Mouse (Mus musculus) liver, adult (tissue): ENCODE measurements around the gene Slc31a2.

Experiments used
- GATA4 ChIP-seq: IDR thresholded peaks from 2 replicates; pipeline ENCODE4 v1.6.1; 2014; ENCODE audit warnings: mild to moderate bottlenecking, low read length; ENCODE audit not compliant: insufficient replicate concordance

Slc31a2 gene

DNA sequence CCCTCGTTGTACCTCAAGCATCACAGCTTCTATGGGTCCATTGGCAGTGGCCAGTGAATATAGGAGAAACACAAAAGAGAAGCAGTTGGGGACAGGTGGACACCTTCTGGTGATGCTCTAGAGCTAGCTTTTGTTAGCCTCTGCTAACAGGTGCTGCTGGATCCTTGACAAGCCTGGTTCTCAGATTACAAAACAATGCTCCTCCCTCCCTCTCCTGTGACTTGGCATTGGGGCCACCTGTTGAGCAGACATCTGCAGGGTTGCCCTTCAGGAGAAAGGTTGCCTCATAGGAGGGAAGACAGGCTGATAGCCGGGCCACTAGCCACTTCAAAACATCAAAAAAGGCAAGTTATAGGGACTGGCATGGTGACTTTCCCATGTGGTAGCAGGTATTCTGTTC is at the start of gene Slc31a2:
Gene Slc31a2, plus strand, starts transcription at position 287 of the 400 bp plus-strand sequence.
- TF ChIP-seq GATA4: no peak

DNA sequence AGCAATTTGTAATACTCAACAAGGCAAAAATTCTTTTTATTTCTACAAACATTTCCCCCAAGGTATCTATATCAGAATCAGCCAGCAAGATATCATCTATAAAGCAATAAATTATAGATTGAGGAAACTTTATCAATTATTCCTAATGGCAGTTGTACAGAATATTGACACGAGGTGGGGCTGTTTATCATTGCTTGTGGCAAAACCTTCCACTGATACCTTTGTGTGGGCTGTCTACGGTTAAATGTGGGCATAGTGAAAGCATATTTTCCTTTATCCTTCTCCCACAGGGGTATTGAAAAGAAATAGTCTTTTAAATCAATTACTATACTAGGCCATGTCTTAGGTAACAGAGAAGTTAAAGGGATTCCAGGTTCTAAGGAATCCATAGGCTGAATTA is 48.9 kb upstream of the Slc31a2 start:
- no peak for TF ChIP-seq GATA4

DNA sequence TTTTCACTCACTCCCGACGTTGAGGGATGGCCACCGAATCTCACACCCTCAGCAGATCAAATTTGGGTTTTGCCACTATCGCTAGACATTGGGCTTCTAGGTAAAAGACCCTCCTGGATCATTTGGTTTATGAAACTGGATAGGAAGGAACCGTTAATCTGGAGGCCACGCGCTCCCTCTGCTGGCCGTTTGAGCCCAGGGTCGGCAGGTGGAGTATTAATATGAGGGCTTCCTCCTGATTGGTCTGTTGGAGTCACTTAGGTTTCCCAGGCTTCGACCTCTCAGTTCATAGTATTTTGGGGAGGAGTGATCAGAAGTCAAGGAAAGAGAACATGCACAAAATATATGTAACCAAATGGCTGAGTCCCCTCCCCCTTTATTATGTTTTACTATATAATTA is 34.0 kb upstream of the Slc31a2 start:
- TF ChIP-seq GATA4: no peak

- TF ChIP-seq GATA4: no peak
Measured at GRCm38 (mm10) chr4:62229448-62229847, 32.9 kb upstream of the Slc31a2 start.

- TF ChIP-seq GATA4: no peak
Measured at GRCm38 (mm10) chr4:62230153-62230552, 32.2 kb upstream of the Slc31a2 start.

DNA sequence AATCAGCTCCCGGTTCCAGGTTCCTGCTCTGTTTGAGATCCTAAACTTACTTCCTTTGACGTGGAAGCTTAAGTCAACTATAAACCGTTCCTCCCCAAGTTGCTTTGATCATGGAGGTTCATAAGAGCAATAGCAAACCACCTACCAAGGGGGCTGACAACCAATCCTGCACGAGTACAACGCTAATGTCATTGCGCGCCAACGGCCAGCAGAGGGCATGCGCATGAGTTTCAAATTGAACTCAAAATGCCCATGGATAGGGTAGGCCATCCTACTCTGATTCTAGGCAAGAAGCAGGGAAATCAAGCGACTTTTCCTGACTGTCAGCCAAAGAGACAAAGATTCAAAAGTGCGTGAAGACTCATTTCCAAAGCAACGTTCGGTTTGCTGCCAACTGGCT is 31.6 kb upstream of the Slc31a2 start, which contains the start of gene Zfp37:
Gene Zfp37, minus strand, starts transcription at position 279 of the 400 bp plus-strand sequence.
- TF ChIP-seq GATA4: no peak

- no peak for TF ChIP-seq GATA4
Measured at GRCm38 (mm10) chr4:62240586-62240985, 21.8 kb upstream of the Slc31a2 start.

- no peak for TF ChIP-seq GATA4
Measured at GRCm38 (mm10) chr4:62248328-62248727, 14.0 kb upstream of the Slc31a2 start.

DNA sequence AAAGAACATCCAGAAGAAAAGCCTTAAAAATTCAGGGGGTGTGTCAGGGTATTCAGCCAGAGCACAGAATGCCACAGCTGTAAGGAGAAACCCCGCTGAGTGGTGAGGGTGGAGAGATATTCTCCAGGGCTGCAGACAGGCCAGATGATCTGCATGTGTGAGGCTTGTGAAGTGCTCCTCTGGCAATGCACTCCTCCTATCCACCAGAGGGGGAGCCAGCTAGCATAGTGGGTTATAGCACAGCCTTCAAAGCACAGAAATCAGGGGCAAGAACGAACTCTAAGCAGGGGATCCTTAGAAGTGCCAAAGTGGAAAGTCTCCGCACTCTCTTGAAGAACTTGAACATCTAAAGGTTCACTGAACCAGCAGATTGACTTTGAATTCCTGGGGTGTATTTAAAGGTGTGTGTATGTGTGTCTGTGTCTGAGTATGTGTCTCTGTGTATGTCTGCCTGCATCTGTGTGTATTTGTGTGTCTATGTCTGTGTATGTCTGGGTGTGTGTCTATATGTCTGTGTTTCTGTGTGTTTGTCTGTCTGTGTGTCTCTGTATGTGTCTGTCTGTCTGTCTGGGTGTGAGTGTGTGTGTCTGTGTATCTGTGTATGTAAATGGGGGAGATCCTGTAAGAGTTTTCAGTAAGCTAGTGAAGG is 11.3 kb upstream of the Slc31a2 start:
- TF ChIP-seq GATA4: no peak

GRCm38 (mm10) chr4:62251776-62252175 is 10.6 kb upstream of the Slc31a2 start:
- TF ChIP-seq GATA4: no peak

DNA sequence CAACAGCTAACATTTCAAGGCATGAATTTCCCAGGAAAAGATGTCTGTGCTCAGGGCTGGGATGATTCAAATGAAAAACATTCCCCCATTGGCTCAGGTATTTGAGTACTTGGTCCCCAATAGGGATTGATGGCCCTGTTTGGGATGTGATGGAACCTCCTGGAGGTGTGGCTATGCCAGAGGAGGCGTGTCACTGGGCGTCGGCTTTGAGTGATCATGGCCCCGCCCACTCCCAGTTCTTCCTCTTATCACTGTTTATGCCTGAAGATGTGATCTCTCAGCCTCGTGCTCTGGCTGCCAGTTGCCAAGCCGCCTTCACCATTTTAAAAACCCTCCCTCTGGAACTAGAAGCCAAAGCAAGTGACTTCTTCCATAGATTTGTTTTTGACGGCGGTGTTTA is 7.8 kb upstream of the Slc31a2 start:
- no peak for TF ChIP-seq GATA4

DNA sequence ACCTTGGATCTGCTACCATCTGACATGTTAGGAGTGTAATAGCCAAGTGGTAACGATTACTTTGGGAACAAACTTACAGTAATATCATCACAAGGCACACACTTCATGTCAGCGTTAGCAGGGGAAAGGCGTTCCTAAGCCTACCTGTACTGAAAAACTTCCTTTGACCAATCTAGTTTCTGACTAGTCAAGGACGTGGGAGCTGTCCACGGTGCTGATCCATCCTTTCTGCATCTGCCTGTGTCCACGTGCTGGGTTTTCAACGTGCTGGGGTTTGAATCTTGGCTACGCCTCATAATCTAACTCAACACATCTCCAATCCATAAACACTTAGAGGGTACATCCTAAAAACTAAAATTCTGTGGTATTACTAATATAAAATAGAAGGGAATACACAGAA is 5.4 kb upstream of the Slc31a2 start:
- TF ChIP-seq GATA4: no peak

- no peak for TF ChIP-seq GATA4
Measured at GRCm38 (mm10) chr4:62263133-62263844, 927 bp downstream of the Slc31a2 start.

DNA sequence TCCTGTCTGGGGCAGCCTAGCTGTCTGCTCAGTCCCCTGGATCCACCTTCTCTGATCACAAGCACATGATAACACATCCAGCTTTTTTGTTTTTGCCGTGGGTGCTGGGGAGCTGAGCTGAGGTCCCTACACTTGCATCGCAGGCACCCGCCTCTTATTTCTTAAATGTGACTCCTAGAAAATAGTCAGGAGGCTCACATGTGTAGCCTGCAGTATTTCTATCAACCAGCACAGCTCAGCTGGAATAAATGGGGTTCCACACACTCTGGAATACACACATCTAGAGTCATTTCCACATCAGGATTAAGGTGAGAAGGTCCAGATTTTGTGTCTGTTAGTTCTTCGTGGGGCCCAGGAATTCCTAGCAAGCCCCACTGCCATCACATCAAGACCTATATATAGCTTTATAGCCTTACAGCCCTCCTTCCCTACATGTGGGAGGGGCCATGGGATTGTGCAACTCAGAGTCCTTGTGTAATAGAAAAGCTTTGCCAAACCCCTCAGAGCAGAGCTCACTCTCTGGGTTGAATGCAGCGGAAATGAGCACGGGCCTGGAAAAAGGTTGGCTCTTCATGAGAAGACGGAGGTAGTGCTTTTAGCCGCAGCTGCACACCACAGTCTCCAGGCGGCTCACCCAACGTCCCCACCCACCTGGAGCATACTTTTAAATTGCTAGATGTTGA is 2.9 kb downstream of the Slc31a2 start:
- TF ChIP-seq GATA4: no peak

DNA sequence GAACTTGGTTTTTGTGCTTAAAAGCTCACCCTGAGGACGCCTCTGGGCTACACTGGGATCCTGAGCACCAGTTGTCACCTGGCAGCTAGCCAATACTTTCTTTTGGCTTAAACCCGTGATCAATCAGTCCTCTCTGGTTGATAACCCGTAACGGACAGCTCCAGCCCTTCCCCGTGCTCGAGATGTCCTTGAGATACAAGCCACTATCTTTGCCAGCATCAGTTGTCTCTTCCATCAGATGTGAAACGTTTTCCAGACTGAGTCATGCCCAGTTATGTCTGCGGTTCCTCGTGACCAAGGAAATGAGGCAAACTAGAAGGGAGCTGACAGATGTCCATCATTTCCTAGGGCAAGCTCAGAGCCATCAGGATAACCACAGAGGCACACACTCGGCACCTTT is 4.7 kb downstream of the Slc31a2 start:
- TF ChIP-seq GATA4: no peak

DNA sequence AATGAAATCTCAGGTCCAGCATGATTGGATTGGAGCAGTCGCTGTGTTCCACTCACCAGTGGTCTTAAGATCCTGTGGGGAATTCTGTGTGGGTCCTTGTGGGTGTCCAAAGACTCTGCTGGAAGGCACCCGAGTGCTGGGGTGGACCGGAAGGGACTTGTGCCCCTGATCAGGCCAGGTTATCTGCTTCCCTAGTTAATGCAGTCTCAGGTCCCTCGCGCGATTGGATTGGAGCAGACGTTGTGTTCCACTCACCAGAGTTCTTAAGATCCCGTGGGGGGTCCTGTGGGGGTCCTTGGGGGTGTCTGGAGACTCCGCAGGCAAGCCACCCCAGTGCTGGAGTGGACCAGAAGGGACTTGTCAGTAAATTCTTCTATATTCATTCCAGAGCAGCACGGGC is 10.3 kb downstream of the Slc31a2 start:
- no peak for TF ChIP-seq GATA4

GRCm38 (mm10) chr4:62273916-62274315 is 11.6 kb downstream of the Slc31a2 start:
- TF ChIP-seq GATA4: no peak
